ENCODE assay signal across 14 mouse cellular contexts in genomic region chr9:48728083-48728730, GRCm38 (mm10).
DNase-seq lines count a peak whose midpoint lies in the region; ATAC-seq and TF ChIP-seq lines count a peak whose summit lies in the region.
"Had no signal": no experiment of that assay in that cellular context is flagged by ENCODE, and none has a peak within 500 bp of the region (broad histone marks: within the 10 kb centered on the region; RNA-seq: fewer than 3 reads in every experiment).

No protein-coding gene starts in this region.

- no peak overlapping the region for H3K9ac ChIP-seq in forebrain, embryonic 12.5 days
- H3K9ac ChIP-seq in forebrain, embryonic 15.5 days (replicated peaks): no peak overlapping the region
- no peak overlapping the region for H3K9ac ChIP-seq in embryonic facial prominence, embryonic 14.5 days (ENCODE audit: low read depth, low read length)
- H3K9ac ChIP-seq: hindbrain, embryonic 15.5 days had no signal

- no peak overlapping the region for H3K4me2 ChIP-seq in forebrain, embryonic 12.5 days
- H3K4me2 ChIP-seq in forebrain, embryonic 15.5 days (replicated peaks): no peak overlapping the region
- peak overlapping the region; percentile 24; the same call in 1 of the 2 replicates for H3K4me2 ChIP-seq in embryonic facial prominence, embryonic 14.5 days (ENCODE audit: low read depth, low read length)
- H3K4me2 ChIP-seq: hindbrain, embryonic 15.5 days had no signal

- peak overlapping the region; percentile 26; the same call in 1 of the 2 replicates for H3K27ac ChIP-seq in forebrain, embryonic 12.5 days
- H3K27ac ChIP-seq in forebrain, embryonic 15.5 days (replicated peaks): no peak overlapping the region
- H3K27ac ChIP-seq in layer of hippocampus, adult 2 months: peak overlapping the region; percentile 99
- H3K27ac ChIP-seq in embryonic facial prominence, embryonic 14.5 days (replicated peaks; ENCODE audit: low read depth, low read length): no peak overlapping the region
- H3K27ac ChIP-seq in olfactory bulb, adult 2 months (ENCODE audit: insufficient read depth, low read depth, low read length): peak overlapping the region; percentile 64; the same call in 1 of the 2 replicates
- H3K27ac ChIP-seq: hindbrain, embryonic 15.5 days had no signal

- H3K4me3 ChIP-seq in forebrain, embryonic 12.5 days (replicated peaks): no peak overlapping the region
- H3K4me3 ChIP-seq in forebrain, embryonic 15.5 days: no peak overlapping the region
- H3K4me3 ChIP-seq in layer of hippocampus, adult 2 months: no peak overlapping the region; the same call in 1 of the 2 replicates
- H3K4me3 ChIP-seq in embryonic facial prominence, embryonic 14.5 days (ENCODE audit: low read depth, low read length): no peak overlapping the region
- H3K4me3 ChIP-seq in olfactory bulb, adult 2 months (ENCODE audit: insufficient read depth, low read depth, low read length): no peak overlapping the region
- H3K4me3 ChIP-seq: hindbrain, embryonic 15.5 days had no signal

- WGBS in forebrain, embryonic 12.5 days: 37% methylated on average over 10 of the region's 10 CpGs
- 25% methylated on average over 10 of the region's 10 CpGs for WGBS in forebrain, embryonic 15.5 days
- WGBS in embryonic facial prominence, embryonic 14.5 days: 21% methylated on average over 10 of the region's 10 CpGs
- WGBS in olfactory bulb, adult 2 months: 19% methylated on average over 10 of the region's 10 CpGs

- DNase-seq in layer of hippocampus, adult 2 months (ENCODE audit: low spot score in 2 of 2): no peak
- no peak for DNase-seq in layer of hippocampus, adult 11-12 months (ENCODE audit: low spot score)
- peak; percentile 80 for DNase-seq in embryonic facial prominence, embryonic 14.5 days (ENCODE audit: low spot score)
- DNase-seq in thymus, postnatal 25 days: no peak
- no peak for DNase-seq in frontal cortex, postnatal 14 days (ENCODE audit: low spot score in 2 of 2)
- DNase-seq: adrenal gland, adult 8-10 months; gastrocnemius, postnatal 10 days; kidney, adult 8-10 months; lung, adult 2 months; spleen, adult 18-20 months had no signal

- H3K36me3 ChIP-seq in forebrain, embryonic 12.5 days (replicated peaks): no peaks in the 10 kb centered on the region
- H3K36me3 ChIP-seq in forebrain, embryonic 15.5 days: no peaks in the 10 kb centered on the region
- H3K36me3 ChIP-seq in embryonic facial prominence, embryonic 14.5 days (ENCODE audit: control insufficient read depth, insufficient read depth, low read length): no peaks in the 10 kb centered on the region
- H3K36me3 ChIP-seq: hindbrain, embryonic 15.5 days had no signal

- no peak for TF ChIP-seq POLR2A in olfactory bulb, adult 2 months (IDR thresholded peaks at IDR 0.05; ENCODE audit: insufficient read depth, low read depth, low read length)

- no peak for ATAC-seq in forebrain, embryonic 12.5 days (ENCODE audit: low FRiP score)
- ATAC-seq in forebrain, embryonic 15.5 days (replicated peaks): no peak
- peak; percentile 30; the same call in 1 of the 2 replicates for ATAC-seq in embryonic facial prominence, embryonic 14.5 days (ENCODE audit: low read depth)

- H3K4me1 ChIP-seq in forebrain, embryonic 12.5 days: peaks cover 59% of the 10 kb centered on the region
- H3K4me1 ChIP-seq in forebrain, embryonic 15.5 days: peaks cover 52% of the 10 kb centered on the region
- H3K4me1 ChIP-seq in embryonic facial prominence, embryonic 14.5 days (ENCODE audit: control insufficient read depth, insufficient read depth, low read length): peaks cover 26% of the 10 kb centered on the region
- peaks cover 56% of the 10 kb centered on the region for H3K4me1 ChIP-seq in olfactory bulb, adult 2 months (ENCODE audit: control insufficient read depth, insufficient read depth, low read length)

- no peaks in the 10 kb centered on the region for H3K9me3 ChIP-seq in forebrain, embryonic 12.5 days
- no peaks in the 10 kb centered on the region for H3K9me3 ChIP-seq in forebrain, embryonic 15.5 days
- H3K9me3 ChIP-seq in embryonic facial prominence, embryonic 14.5 days (ENCODE audit: control insufficient read depth, low read length): no peaks in the 10 kb centered on the region
- H3K9me3 ChIP-seq: hindbrain, embryonic 15.5 days had no signal

- peaks cover 17% of the 10 kb centered on the region; the same call in 1 of the 2 replicates for H3K27me3 ChIP-seq in forebrain, embryonic 12.5 days
- H3K27me3 ChIP-seq in forebrain, embryonic 15.5 days: no peaks in the 10 kb centered on the region
- H3K27me3 ChIP-seq in embryonic facial prominence, embryonic 14.5 days (replicated peaks; ENCODE audit: control insufficient read depth, insufficient read depth, low read length): no peaks in the 10 kb centered on the region; the same call in 1 of the 2 replicates
- H3K27me3 ChIP-seq: hindbrain, embryonic 15.5 days had no signal

- TF ChIP-seq CTCF in layer of hippocampus, adult 2 months (conservative IDR thresholded peaks at IDR 0.05): no peak
- no peak for TF ChIP-seq CTCF in olfactory bulb, adult 2 months (IDR thresholded peaks at IDR 0.05; ENCODE audit: insufficient read depth, low read depth, low read length)

Comparison
In these comparisons a context has a peak if more than half of its experiments do, and no peak if none do; other contexts are left out.
1. H3K27ac ChIP-seq: peak in forebrain, embryonic 12.5 days (single experiment), layer of hippocampus, adult 2 months (single experiment) and olfactory bulb, adult 2 months (single experiment); none in forebrain, embryonic 15.5 days (single experiment) and embryonic facial prominence, embryonic 14.5 days (single experiment).